Mouse (Mus musculus): ENCODE data around the gene Gm10153. TPM values are rescaled to one million over a fixed set of nuclear protein-coding genes. Genes with fewer than 3 reads are reported as not detected.
"Not testable (repeated sequence)": the region's sequence is repeated elsewhere in the genome, so short reads cannot be mapped to it uniquely, and the experiment has no call there.

Gene Gm10153
- polyA plus RNA-seq (2012; rRNA removed) = not detected in 2 replicates

DNA sequence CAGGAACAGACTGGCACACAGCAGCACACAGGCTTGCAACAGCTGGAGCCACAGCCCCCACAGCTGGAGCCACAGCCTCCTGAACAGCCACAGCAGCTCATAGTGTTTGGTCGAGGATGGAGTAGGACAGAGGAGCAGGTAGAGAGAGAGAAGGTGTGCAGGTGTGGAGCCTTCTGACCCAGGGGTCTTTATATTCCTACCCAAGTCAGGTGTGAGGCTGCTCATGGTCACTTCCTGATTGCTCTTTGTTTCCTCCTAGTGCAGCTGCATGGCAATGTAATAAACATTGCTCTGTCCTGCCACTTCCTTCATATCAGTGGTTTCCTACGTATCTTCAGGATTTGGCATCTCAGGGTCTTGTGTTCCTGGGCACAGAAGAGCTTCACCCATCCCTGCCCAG lies at the start of gene Gm10153:
Gm10153 (minus strand) TSS at position 101 of the 400 bp plus-strand sequence.
- no peak for TF ChIP-seq POLR2A (IDR thresholded peaks at IDR 0.05; ENCODE audit: extremely low read depth, insufficient read depth, low read length)
- TF ChIP-seq CTCF (IDR thresholded peaks at IDR 0.05; ENCODE audit: extremely low read depth, insufficient read depth, low read length) = no peak
- H3K27ac ChIP-seq (ENCODE audit: insufficient read depth, low read length) = no peak within 1 kb of the TSS
- no peak within 1 kb of the TSS for H3K4me3 ChIP-seq (ENCODE audit: insufficient read depth, low read length)
- H3K4me1 ChIP-seq (ENCODE audit: control insufficient read depth, insufficient read depth, low read length) = no peaks in the 10 kb centered on the region

DNA sequence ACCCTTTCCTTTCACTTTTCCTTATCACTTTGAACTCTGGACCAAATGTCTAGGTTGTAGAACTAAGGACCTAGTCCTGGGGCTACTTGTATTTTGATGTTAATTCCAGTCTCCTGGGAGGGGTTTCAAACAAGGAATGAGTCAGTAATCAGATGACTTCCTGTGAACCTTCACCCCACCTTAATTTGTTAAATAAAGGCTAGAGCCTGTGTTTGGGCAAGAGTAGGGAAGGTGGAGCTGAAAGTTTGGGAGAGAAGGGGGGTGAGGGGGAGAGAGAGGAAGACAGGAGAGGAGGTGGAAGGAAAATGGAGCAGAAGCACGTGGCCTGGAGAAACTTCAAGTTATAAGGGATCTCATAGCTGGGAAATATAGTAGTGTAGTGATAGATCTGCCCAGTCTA lies 41.4 kb upstream of the Gm10153 start:
- Histone ChIP-seq H3K4me3 (ENCODE audit: insufficient read depth, low read length) (no peak overlapping the region), H3K27ac (ENCODE audit: insufficient read depth, low read length) (no peak overlapping the region), H3K4me1 (ENCODE audit: control insufficient read depth, insufficient read depth, low read length) (no peaks in the 10 kb centered on the region)
- TF ChIP-seq POLR2A (IDR thresholded peaks at IDR 0.05; ENCODE audit: extremely low read depth, insufficient read depth, low read length) (no peak), CTCF (IDR thresholded peaks at IDR 0.05; ENCODE audit: extremely low read depth, insufficient read depth, low read length) (no peak)

DNA sequence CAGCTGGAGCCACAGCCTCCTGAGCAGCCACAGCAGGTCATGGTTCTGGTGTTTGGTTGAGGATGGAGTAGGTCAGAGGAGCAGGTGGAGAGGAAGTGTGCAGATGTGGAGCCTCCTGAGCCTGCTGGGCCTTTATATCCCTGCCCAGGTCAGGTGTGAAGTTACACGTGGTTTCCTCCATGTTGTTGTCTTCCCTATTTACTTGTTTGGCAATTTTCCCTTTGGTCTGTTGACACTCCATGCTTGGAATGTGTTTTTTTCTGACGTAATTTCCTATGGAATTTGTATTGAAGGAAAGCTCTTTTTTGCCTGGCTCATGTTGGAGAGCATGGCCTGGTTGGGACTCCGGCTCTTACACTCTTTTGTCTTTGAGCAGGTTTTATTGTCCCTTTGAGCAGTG lies 39.7 kb upstream of the Gm10153 start, which contains the start of gene Krtap5-5:
Krtap5-5 (minus strand) TSS at position 101 of the 400 bp plus-strand sequence.
- H3K4me1 ChIP-seq (ENCODE audit: control insufficient read depth, insufficient read depth, low read length); H3K27ac ChIP-seq (ENCODE audit: insufficient read depth, low read length); H3K4me3 ChIP-seq (ENCODE audit: insufficient read depth, low read length): not testable (repeated sequence)

DNA sequence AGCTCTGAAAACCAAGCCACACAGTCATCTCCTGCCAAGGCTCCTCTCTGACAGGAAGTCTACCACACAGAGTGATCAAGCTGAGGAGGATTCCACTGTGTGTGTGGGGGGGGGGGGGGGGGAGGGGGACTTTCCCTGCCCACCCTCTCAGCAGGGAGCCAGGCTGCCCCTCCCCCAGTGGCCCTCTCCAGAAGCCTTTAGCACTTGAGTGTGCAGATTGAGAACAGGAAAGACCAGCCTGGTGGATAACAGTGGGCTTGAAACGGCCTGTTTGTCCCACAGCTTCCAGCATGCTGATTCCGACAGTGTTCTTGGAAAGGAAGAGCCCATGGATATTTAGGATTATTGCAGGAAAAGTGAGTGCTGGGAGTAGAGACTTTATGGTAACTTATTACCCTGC lies 34.3 kb upstream of the Gm10153 start:
- TF ChIP-seq CTCF (IDR thresholded peaks at IDR 0.05; ENCODE audit: extremely low read depth, insufficient read depth, low read length) (no peak), POLR2A (IDR thresholded peaks at IDR 0.05; ENCODE audit: extremely low read depth, insufficient read depth, low read length) (no peak)
- H3K4me3 ChIP-seq (ENCODE audit: insufficient read depth, low read length) = no peak overlapping the region
- no peak overlapping the region for H3K27ac ChIP-seq (ENCODE audit: insufficient read depth, low read length)
- no peaks in the 10 kb centered on the region for H3K4me1 ChIP-seq (ENCODE audit: control insufficient read depth, insufficient read depth, low read length)

DNA sequence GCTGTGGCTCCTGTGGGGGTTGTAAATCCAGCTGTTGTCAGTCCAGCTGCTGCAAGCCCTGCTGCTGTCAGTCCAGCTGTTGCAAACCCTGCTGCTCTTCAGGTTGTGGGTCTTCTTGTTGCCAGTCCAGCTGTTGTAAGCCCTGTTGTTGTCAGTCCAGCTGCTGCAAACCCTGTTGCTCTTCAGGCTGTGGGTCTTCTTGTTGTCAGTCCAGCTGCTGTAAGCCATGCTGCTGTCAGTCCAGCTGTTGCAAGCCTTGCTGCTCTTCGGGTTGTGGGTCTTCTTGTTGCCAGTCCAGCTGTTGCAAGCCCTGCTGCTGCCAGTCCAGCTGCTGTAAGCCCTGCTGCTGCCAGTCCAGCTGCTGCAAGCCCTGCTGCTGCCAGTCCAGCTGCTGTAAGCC lies 21.9 kb upstream of the Gm10153 start:
- H3K4me1 ChIP-seq (ENCODE audit: control insufficient read depth, insufficient read depth, low read length); H3K4me3 ChIP-seq (ENCODE audit: insufficient read depth, low read length); H3K27ac ChIP-seq (ENCODE audit: insufficient read depth, low read length): not testable (repeated sequence)

DNA sequence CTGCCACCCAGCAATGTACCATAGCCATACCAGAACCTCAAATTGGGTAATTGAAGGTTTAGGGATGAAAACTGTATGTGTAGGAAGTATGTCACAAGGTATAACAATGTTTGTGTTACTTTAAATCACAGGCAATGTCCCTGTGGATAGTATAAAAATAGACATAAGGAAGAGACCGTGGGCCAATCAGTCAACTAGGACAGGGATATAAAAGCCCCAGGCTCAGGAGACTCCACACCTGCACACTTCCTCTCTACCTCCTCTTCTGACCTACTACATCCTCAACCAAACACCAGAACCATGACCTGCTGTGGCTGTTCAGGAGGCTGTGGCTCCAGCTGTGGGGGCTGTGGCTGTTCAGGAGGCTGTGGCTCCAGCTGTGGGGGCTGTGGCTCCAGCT lies 21.4 kb upstream of the Gm10153 start, which contains the start of gene Gm7579:
Gm7579 (plus strand) TSS at position 301 of the 400 bp plus-strand sequence.
- TF ChIP-seq CTCF (IDR thresholded peaks at IDR 0.05; ENCODE audit: extremely low read depth, insufficient read depth, low read length) = no peak
- TF ChIP-seq POLR2A (IDR thresholded peaks at IDR 0.05; ENCODE audit: extremely low read depth, insufficient read depth, low read length) = no peak
- Histone ChIP-seq H3K4me3 (ENCODE audit: insufficient read depth, low read length) (no peak within 1 kb of the TSS), H3K27ac (ENCODE audit: insufficient read depth, low read length) (no peak within 1 kb of the TSS), H3K4me1 (ENCODE audit: control insufficient read depth, insufficient read depth, low read length) (no peaks in the 10 kb centered on the region)

DNA sequence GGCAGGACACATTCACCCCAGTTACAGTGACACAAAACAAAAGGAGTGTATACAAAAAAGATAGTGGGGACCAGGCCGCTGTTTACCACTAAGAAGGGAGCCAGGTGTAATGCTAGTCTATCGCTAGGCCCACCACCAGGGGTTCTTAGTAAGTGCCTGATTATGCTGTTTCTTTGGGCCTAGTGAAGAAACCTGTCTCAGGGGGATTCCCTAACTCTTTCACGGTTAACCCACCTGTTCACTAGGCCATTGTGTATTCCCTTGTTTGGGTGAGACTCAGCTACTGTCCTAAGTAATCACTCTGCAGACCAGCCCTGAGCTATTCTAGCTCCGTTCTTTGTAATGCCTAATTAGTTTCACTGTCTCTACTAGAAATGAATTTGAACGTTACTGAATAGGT lies 16.7 kb upstream of the Gm10153 start:
- not testable (repeated sequence) for H3K27ac ChIP-seq (ENCODE audit: insufficient read depth, low read length); H3K4me1 ChIP-seq (ENCODE audit: control insufficient read depth, insufficient read depth, low read length); H3K4me3 ChIP-seq (ENCODE audit: insufficient read depth, low read length)

DNA sequence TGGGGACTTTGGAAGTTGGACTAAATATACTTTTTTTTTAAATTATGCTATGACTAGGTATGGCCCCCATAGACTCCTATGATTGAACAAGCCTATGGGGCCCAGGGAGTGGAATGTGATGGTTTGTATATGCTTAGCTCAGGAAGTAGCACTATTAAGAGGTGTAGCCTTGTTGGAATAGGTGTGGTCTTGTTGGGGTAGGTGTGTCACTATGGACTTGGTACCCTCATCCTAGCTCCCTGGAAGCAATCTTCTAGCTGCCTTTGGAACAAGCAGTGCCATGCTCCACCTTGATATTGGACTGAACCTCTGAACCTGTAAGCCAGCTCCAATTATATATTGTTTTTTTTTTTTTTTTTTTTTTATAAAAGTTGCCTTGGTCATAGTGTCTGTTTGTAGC lies 15.3 kb upstream of the Gm10153 start:
- no peak overlapping the region for H3K4me3 ChIP-seq (ENCODE audit: insufficient read depth, low read length)
- TF ChIP-seq CTCF (IDR thresholded peaks at IDR 0.05; ENCODE audit: extremely low read depth, insufficient read depth, low read length) = no peak
- no peak for TF ChIP-seq POLR2A (IDR thresholded peaks at IDR 0.05; ENCODE audit: extremely low read depth, insufficient read depth, low read length)
- no peak overlapping the region for H3K27ac ChIP-seq (ENCODE audit: insufficient read depth, low read length)
- H3K4me1 ChIP-seq (ENCODE audit: control insufficient read depth, insufficient read depth, low read length) = no peaks in the 10 kb centered on the region

DNA sequence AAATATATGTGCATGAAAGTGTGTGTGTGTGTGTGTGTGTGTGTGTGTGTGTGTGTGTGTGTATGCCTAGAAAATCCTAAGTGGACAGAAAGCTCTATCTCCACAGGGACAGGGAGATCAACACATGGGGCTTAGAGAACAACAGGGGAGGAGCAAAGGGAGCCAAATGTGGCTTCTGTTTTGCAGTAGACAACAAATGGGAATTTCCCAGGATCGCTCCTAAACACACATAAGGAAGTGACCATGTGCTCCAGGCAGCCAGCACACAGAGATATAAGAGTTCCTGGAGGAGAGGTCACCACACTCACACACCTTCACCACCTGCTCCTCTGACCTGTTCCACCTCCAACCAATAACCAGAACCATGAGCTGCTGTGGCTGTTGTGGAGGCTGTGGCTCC lies 10.9 kb upstream of the Gm10153 start, which contains the start of gene Krtap5-3:
Krtap5-3 (plus strand) TSS at position 301 of the 400 bp plus-strand sequence.
- H3K27ac ChIP-seq (ENCODE audit: insufficient read depth, low read length) = no peak within 1 kb of the TSS
- H3K4me3 ChIP-seq (ENCODE audit: insufficient read depth, low read length) = no peak within 1 kb of the TSS
- no peaks in the 10 kb centered on the region; the same call in 1 of the 2 replicates for H3K4me1 ChIP-seq (ENCODE audit: control insufficient read depth, insufficient read depth, low read length)
- TF ChIP-seq POLR2A (IDR thresholded peaks at IDR 0.05; ENCODE audit: extremely low read depth, insufficient read depth, low read length) (no peak), CTCF (IDR thresholded peaks at IDR 0.05; ENCODE audit: extremely low read depth, insufficient read depth, low read length) (no peak)

DNA sequence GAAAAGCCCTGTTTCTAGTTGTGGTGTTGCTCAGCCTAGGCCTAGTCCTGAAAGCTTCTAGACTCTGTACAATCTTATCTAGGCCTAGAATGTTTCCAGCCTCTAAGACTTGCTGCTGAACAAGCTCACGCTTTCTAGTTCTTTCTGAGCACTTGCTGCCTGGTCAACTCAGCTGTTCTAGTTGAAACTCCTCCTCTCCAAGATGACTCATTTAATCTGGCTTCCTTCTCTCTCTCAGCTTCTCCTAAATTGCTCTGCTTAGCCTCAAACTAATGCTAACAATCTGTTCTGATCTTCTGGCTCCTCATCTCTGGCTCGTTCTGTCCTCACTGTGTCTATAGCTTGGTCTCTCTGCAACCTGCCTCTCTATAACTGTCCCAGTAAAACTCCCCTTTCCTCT lies 8.6 kb upstream of the Gm10153 start:
- Histone ChIP-seq H3K4me3 (ENCODE audit: insufficient read depth, low read length) (no peak overlapping the region), H3K4me1 (ENCODE audit: control insufficient read depth, insufficient read depth, low read length) (no peaks in the 10 kb centered on the region; the same call in 1 of the 2 replicates), H3K27ac (ENCODE audit: insufficient read depth, low read length) (no peak overlapping the region)
- TF ChIP-seq CTCF (IDR thresholded peaks at IDR 0.05; ENCODE audit: extremely low read depth, insufficient read depth, low read length) (no peak), POLR2A (IDR thresholded peaks at IDR 0.05; ENCODE audit: extremely low read depth, insufficient read depth, low read length) (no peak)

DNA sequence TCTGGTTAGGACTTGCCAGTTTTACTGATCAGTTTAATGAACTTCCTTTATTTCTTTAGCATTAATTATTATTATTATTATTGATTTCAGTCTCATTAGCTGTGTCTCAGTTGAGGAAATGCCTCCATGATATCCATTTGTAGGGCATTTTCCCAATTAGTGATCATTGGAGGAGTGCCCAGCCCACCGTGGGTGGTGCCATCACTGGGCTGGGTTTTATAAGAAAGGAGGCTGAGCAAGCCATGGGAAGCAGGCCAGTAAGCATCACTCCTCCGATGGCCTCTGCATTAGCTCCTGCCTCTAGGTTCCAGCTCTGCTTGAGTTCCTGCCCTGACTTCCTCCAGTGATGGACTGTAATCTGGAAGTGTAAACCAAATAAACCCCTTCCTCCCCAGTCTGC lies 2.0 kb downstream of the Gm10153 start:
- no peak for TF ChIP-seq CTCF (IDR thresholded peaks at IDR 0.05; ENCODE audit: extremely low read depth, insufficient read depth, low read length)
- TF ChIP-seq POLR2A (IDR thresholded peaks at IDR 0.05; ENCODE audit: extremely low read depth, insufficient read depth, low read length) = no peak

More for the DNA sequence above, 2.0 kb downstream of the Gm10153 start:
- Histone ChIP-seq H3K4me3 (ENCODE audit: insufficient read depth, low read length) (no peak overlapping the region), H3K27ac (ENCODE audit: insufficient read depth, low read length) (no peak overlapping the region), H3K4me1 (ENCODE audit: control insufficient read depth, insufficient read depth, low read length) (no peaks in the 10 kb centered on the region)
